Mouse (Mus musculus) midbrain, embryonic 11.5 days (tissue): ENCODE results near the gene Mapk11. TPM values are rescaled to one million over a fixed set of nuclear protein-coding genes. Genes with fewer than 3 reads are reported as not detected.

Experiments used
- ATAC-seq: fragments of 200-750 bp; cut with Nextera tagmentation; 2 replicates; pipeline ENCODE4 v1.8.0; 2017; ENCODE audit warnings: moderate TSS enrichment, moderate library complexity; ENCODE audit not compliant: low FRiP score
- DNase-seq: peaks from one replicate; pipeline ENCODE4 v3.0.0; 2015; ENCODE audit warnings: low spot score; ENCODE audit errors: missing footprints
- H3K27ac ChIP-seq: fragments of 300-500 bp; sonication (generic); 2 replicates; pipeline ENCODE4 v1.5.1; 2014; ENCODE audit warnings: low read depth, low read length
- H3K27me3 ChIP-seq: fragments of 300-500 bp; sonication (generic); 2 replicates; pipeline ENCODE4 v1.6.1; 2014; ENCODE audit warnings: mild to moderate bottlenecking, low read length, moderate library complexity, mixed read lengths; ENCODE audit not compliant: control insufficient read depth, insufficient read depth
- H3K36me3 ChIP-seq: fragments of 300-500 bp; sonication (generic); 2 replicates; pipeline ENCODE4 v1.6.1; 2014; ENCODE audit warnings: mild to moderate bottlenecking, low read length, moderate library complexity, mixed read lengths; ENCODE audit not compliant: control insufficient read depth, insufficient read depth
- H3K4me1 ChIP-seq: fragments of 300-500 bp; sonication (generic); 2 replicates; pipeline ENCODE4 v1.6.1; 2014; ENCODE audit warnings: low read length; ENCODE audit not compliant: control insufficient read depth, insufficient read depth
- H3K4me2 ChIP-seq: fragments of 300-500 bp; sonication (generic); 2 replicates; pipeline ENCODE4 v1.6.1; 2014; ENCODE audit warnings: mild to moderate bottlenecking, moderate library complexity
- H3K4me3 ChIP-seq: fragments of 300-500 bp; sonication (generic); 2 replicates; pipeline ENCODE4 v1.5.1; 2014; ENCODE audit warnings: low read depth, low read length
- H3K9ac ChIP-seq: fragments of 300-500 bp; sonication (generic); 2 replicates; pipeline ENCODE4 v1.6.1; 2014; ENCODE audit warnings: low read length
- H3K9me3 ChIP-seq: fragments of 300-500 bp; sonication (generic); 2 replicates; pipeline ENCODE4 v1.6.1; 2016; ENCODE audit warnings: low read length; ENCODE audit not compliant: control insufficient read depth
- WGBS: fragments of 180-500 bp; shearing (Covaris S2); extraction: QIAGEN DNeasy Blood & Tissue Kit; methylation state at CpG from one replicate; pipeline ENCODE4 v1.1.7; 2014; 5-methylcytosine and 5-hydroxymethylcytosine counted together
- polyA plus RNA-seq: library from polyadenylated mRNA; unstranded; fragments of >200 nt; fragmentation: Nextera tagmentation; extraction: Ambion mirVana; gene quantifications from 2 replicates; pipeline ENCODE4 v1.2.1, GENCODE M21; 2014

The Mapk11 gene
- polyA plus RNA-seq, 1 experiment from 2014 or later, result 40.6 TPM

DNA sequence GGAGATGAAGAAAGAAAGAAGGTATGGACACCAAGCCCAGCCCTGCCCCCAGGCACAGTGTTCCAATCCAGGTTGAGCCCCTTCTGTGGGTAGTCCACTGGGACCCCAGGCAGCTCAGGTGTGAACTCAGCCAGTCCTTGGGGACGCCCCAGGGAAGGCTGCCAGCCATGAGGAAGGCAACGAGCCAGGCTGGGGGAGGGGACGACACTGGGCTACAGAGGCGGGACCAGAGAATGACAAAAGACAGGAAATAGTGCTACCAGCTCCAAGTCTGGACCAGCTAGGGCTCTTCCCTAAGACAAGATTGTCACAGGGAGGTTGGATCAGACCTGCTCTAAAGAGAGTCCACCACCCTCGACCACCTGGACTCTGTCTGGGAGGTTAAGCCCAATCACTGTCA, 27.7 kb upstream of the Mapk11 start:
- Histone ChIP-seq H3K4me2 (peak overlapping the region; percentile 8; the same call in 1 of the 2 replicates), H3K36me3 (no peaks in the 10 kb centered on the region), H3K9me3 (no peaks in the 10 kb centered on the region), H3K4me3 (no peak overlapping the region), H3K27ac (no peak overlapping the region), H3K9ac (peak overlapping the region; percentile 4; the same call in 1 of the 2 replicates), H3K27me3 (no peaks in the 10 kb centered on the region), H3K4me1 (peaks cover 72% of the 10 kb centered on the region)
- 19% methylated on average over 5 of the region's 5 CpGs for WGBS
- ATAC-seq (no peak), DNase-seq (no peak)

DNA sequence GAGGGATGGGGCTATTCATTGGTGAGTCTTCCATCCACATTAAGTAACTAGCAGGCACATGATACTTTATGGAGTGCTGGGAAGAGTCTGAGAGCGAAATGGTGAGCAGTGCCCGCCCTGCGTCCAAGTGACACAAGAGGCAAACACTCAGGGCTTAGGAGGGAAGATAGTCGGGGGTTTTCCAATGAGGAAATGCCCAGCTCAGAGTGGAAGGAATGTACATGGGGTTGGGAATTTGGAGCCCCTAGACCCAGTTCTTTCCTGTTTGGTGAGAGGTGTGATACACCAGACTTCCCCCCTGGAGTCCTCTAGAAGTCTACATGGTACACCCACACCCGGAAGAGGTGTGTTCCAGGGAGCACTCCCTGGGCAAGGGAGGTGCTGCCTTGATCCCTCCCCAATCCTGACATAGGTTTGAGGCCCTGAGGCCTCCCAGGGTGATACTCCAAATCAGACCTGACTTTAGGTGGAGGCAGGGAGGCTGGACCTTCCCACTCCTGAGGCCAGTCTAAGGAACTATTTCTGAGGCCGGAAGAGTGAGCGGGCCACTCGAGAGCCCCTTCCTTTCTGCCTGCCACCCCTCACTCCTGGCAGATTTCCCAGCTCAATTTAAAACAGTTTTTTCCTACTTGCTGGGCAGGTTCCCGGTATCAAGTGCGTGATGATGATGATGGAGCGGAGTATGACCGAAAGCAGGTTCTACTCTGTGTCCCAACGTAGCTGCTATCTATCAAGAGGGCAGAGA, 26.2 kb upstream of the Mapk11 start:
- Histone ChIP-seq H3K36me3 (no peaks in the 10 kb centered on the region), H3K27ac (no peak overlapping the region), H3K4me2 (no peak overlapping the region), H3K27me3 (no peaks in the 10 kb centered on the region), H3K9me3 (no peaks in the 10 kb centered on the region), H3K9ac (no peak overlapping the region), H3K4me1 (peaks cover 65% of the 10 kb centered on the region), H3K4me3 (no peak overlapping the region)
- WGBS, result 85% methylated on average over 13 of the region's 13 CpGs
- DNase-seq (no peak), ATAC-seq (no peak)

DNA sequence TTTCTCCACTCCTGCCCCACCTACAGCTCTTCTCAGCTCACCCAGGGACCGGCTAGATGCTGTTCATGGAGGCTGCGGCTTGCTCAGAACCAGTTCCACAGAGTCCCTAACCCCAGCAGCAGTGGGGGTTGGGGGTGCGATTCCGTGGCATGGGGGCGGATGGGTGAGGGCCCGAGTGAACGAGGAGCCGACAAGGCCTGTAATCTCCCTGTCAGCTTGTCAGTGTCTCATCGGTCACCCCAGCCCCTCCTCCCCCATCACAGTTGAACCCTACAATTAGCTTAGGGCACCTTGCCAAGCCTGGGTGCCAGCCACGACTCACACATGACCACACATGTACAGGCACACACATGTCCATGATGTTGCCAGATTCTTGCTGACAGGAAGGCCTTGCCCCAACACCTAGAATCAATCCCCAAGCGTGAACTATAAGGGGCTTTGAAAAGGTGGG, 25.5 kb upstream of the Mapk11 start:
- H3K4me3 ChIP-seq, result no peak overlapping the region

DNA sequence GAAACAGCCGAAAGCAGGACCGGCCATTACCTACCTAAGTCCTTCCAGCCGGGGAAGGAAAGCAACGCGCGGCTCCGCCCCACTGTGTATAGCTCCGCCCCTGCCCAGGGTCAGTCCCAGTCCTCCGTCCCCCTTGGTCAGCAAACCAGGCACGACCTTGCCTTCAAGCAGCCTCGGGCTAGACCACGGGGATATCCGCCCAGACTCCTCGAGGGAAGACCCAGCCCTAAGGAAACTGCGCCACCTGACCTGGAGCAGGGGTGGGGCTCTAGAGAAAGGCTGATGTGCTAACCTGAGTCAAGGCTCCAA, 24.4 kb upstream of the Mapk11 start:
- no peaks in the 10 kb centered on the region for H3K27me3 ChIP-seq
- peaks cover 5% of the 10 kb centered on the region; the same call in 1 of the 2 replicates for H3K36me3 ChIP-seq
- H3K9me3 ChIP-seq, result no peaks in the 10 kb centered on the region
- WGBS, result 2% methylated on average over 15 of the region's 15 CpGs
- ATAC-seq, result peak; percentile 68
- DNase-seq, result no peak
- H3K9ac ChIP-seq, result peak overlapping the region; percentile 68
- peaks cover 71% of the 10 kb centered on the region for H3K4me1 ChIP-seq
- no peak overlapping the region for H3K27ac ChIP-seq
- peak overlapping the region; percentile 52 for H3K4me3 ChIP-seq
- H3K4me2 ChIP-seq, result peak overlapping the region; percentile 99

More for the DNA sequence above, 25.5 kb upstream of the Mapk11 start:
- H3K36me3 ChIP-seq, result no peaks in the 10 kb centered on the region
- H3K27me3 ChIP-seq, result no peaks in the 10 kb centered on the region
- H3K4me2 ChIP-seq, result no peak overlapping the region
- H3K9me3 ChIP-seq, result no peaks in the 10 kb centered on the region
- WGBS, result 64% methylated on average over 11 of the region's 11 CpGs
- H3K4me1 ChIP-seq, result peaks cover 70% of the 10 kb centered on the region
- H3K27ac ChIP-seq, result no peak overlapping the region
- DNase-seq (peak; percentile 82), ATAC-seq (no peak)
- no peak overlapping the region for H3K9ac ChIP-seq

DNA sequence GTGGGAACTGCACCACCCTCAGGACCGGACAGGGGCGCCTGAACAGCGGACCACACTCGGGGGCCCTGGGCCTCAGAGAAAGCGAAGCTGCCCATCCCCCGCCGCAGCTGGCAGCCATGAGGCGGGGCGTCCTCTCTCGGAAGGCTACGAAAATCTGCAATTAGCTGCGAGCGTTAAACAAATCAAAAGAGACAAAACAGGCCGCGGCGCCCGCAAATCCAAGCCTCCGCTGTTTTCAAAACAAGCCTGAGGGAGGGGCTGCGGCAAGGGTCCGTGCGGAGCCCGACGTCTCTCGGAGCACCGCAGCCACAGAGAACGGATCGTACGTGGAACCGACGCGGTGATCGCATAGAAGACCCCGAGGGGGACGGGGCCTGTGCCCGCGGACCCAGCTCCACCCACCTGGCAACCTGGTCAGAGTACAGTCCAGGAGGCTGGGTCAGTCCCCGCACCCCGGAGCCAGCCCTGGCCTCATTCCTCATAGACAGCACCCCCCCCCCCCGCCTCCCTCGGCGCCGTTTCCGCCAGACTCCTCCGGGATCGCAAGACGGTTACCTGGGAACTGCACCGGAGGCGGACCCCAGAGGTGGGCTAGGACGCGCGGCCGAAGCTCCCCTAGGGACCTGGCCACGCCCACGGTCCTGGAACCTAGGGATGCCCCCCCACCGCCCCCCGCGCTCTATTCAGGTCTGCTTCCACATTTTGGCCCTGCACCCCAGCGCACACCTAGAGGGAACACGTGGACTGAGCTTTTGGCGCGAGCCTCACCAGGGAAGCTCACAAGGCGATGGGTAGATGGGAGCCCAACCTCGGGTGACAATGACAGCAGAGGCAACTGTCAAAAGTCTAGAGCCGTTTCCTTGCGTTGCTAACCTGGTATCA, 23.8 kb upstream of the Mapk11 start:
- peak; percentile 45 for ATAC-seq
- Histone ChIP-seq H3K27me3 (no peaks in the 10 kb centered on the region), H3K4me3 (peak overlapping the region; percentile 52), H3K9me3 (no peaks in the 10 kb centered on the region), H3K4me1 (peaks cover 65% of the 10 kb centered on the region), H3K36me3 (peaks cover 5% of the 10 kb centered on the region; the same call in 1 of the 2 replicates), H3K27ac (peak overlapping the region; percentile 54), H3K9ac (peak overlapping the region; percentile 68), H3K4me2 (peak overlapping the region; percentile 99)
- WGBS, result under 1% methylated on average over 62 of the region's 65 CpGs
- DNase-seq, result peak; percentile 95

DNA sequence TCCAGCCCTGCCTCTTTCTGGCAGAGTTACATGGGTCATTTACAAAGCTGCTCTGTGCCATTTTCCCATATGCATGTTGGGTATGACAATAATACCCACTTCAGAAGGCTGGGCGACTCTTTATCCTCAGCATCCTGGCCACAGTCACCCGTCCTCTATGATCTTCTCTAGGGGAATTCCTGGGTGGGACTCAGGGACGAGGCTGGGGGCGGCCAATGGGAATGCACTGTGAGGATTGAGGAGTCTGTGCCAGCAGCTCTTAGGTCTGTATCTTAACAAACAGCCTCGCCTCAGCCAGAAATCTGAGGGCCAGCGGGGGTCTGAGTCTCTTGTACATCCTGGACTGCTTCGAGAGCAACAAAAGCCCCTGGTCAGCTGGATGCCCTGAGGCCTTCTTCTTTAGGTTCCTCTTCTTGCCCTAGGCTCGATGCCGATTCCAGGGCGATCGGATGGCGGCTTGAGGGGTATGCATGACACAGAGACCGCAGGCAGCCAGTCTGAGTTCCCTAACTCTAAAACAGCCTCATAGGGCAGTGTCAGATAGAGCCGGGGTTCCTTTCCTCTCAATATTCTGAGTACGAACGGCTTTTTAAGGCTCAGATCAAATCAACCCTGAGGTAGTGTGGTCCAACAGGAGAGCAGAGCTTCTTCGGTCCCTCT, 23.0 kb upstream of the Mapk11 start:
- Histone ChIP-seq H3K4me2 (peak overlapping the region; percentile 99), H3K9ac (peak overlapping the region; percentile 68), H3K4me3 (peak overlapping the region; percentile 52), H3K27me3 (no peaks in the 10 kb centered on the region), H3K27ac (peak overlapping the region; percentile 54; the same call in 1 of the 2 replicates), H3K9me3 (no peaks in the 10 kb centered on the region), H3K4me1 (peaks cover 56% of the 10 kb centered on the region), H3K36me3 (peaks cover 10% of the 10 kb centered on the region)
- 37% methylated on average over 17 of the region's 17 CpGs for WGBS
- DNase-seq (peak; percentile 81), ATAC-seq (no peak)

DNA sequence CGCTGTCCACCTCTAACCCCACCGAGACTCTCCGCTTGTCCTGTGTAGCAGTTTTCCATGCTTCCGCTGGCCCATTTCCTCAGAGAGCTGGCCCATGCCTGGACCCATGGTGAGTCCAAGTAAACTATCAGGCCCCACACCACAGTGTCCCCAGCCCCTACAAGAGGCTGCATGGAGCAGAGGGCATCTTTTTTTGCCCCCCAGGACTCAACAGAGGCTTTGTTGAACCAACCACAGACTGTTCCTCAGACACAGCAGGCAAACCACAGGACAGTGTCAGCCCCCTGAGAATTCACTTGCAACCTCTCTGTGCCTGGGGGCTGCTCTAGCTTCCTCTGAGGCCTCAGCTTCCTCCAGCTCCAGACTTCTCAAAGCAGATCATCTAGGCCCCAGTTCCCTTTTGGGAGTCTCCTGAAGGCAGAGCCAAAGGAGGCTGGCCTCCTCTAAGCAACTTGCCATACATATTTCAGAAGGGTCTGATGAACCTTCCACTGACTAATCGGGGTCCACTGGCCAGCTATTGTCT, 22.2 kb upstream of the Mapk11 start:
- no peak overlapping the region for H3K9ac ChIP-seq

DNA sequence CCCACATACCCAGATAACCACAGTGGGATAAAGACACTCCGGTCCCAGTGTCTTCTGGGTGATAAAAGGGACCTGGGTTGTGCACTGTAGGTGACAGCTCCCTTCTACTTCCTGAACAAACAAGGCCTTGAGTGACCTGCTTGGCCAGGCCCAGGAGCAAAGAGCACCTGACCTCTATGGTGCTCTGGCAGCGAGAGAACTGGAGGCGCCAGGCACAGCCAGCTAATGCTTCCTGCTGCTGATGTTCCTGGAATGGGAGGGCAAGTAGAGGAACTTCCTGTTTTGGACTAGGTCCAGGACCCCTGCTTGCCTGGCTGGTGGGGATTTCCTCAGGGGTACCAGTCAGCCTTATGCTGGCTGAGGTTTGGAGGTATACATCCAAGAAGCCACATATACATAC, 20.7 kb upstream of the Mapk11 start:
- H3K36me3 ChIP-seq, result peaks cover 28% of the 10 kb centered on the region
- DNase-seq (no peak), ATAC-seq (no peak)
- peaks cover 42% of the 10 kb centered on the region for H3K4me1 ChIP-seq
- no peaks in the 10 kb centered on the region for H3K9me3 ChIP-seq
- 66% methylated on average over 3 of the region's 3 CpGs for WGBS
- 0 out of 2 replicates have a peak overlapping the region, but pooled peaks have one; percentile 5 for H3K9ac ChIP-seq
- no peak overlapping the region for H3K4me3 ChIP-seq
- no peaks in the 10 kb centered on the region for H3K27me3 ChIP-seq
- H3K4me2 ChIP-seq, result no peak overlapping the region
- no peak overlapping the region for H3K27ac ChIP-seq

More for the DNA sequence above, 22.2 kb upstream of the Mapk11 start:
- Histone ChIP-seq H3K27me3 (no peaks in the 10 kb centered on the region), H3K4me1 (peaks cover 49% of the 10 kb centered on the region), H3K27ac (no peak overlapping the region), H3K36me3 (peaks cover 18% of the 10 kb centered on the region), H3K4me2 (no peak overlapping the region), H3K9me3 (no peaks in the 10 kb centered on the region), H3K4me3 (no peak overlapping the region)
- DNase-seq (peak; percentile 82), ATAC-seq (no peak)
- 90% methylated on average over 5 of the region's 5 CpGs for WGBS
